Mouse (Mus musculus) liver, embryonic 12.5 days (tissue): ENCODE results near the gene Ttc12. TPM values are rescaled to one million over a fixed set of nuclear protein-coding genes. Genes with fewer than 3 reads are reported as not detected.

Experiments used
- ATAC-seq: fragments of 200-750 bp; cut with Nextera tagmentation; 2 replicates; pipeline ENCODE4 v1.8.0; 2017; ENCODE audit warnings: moderate number of reproducible peaks, mild to moderate bottlenecking, moderate library complexity
- H3K27ac ChIP-seq: fragments of 300-500 bp; sonication (generic); 2 replicates; pipeline ENCODE4 v1.5.1; 2016; ENCODE audit warnings: mild to moderate bottlenecking
- H3K27me3 ChIP-seq: fragments of 300-500 bp; sonication (generic); replicated peaks from 2 replicates; pipeline ENCODE4 v1.6.1; 2016; ENCODE audit warnings: mild to moderate bottlenecking, moderate library complexity
- H3K36me3 ChIP-seq: fragments of 300-500 bp; sonication (generic); 2 replicates; pipeline ENCODE4 v1.6.1; 2016; ENCODE audit warnings: mild to moderate bottlenecking, moderate library complexity
- H3K4me1 ChIP-seq: fragments of 300-500 bp; sonication (generic); 2 replicates; pipeline ENCODE4 v1.6.1; 2016
- H3K4me2 ChIP-seq: fragments of 300-500 bp; sonication (generic); 2 replicates; pipeline ENCODE4 v1.6.1; 2016; ENCODE audit warnings: mild to moderate bottlenecking, moderate library complexity
- H3K4me3 ChIP-seq: fragments of 300-500 bp; sonication (generic); 2 replicates; pipeline ENCODE4 v1.5.1; 2016; ENCODE audit warnings: mild to moderate bottlenecking, moderate library complexity
- H3K9ac ChIP-seq: fragments of 300-500 bp; sonication (generic); 2 replicates; pipeline ENCODE4 v1.6.1; 2016; ENCODE audit warnings: mild to moderate bottlenecking, moderate library complexity
- H3K9me3 ChIP-seq: fragments of 300-500 bp; sonication (generic); replicated peaks from 2 replicates; pipeline ENCODE4 v1.6.1; 2016; ENCODE audit warnings: mild to moderate bottlenecking, moderate library complexity
- WGBS: fragments of 180-500 bp; shearing (Covaris S2); methylation state at CpG from one replicate; pipeline ENCODE4 v1.1.7; 2016; ENCODE audit not compliant: insufficient replicate concordance; 5-methylcytosine and 5-hydroxymethylcytosine counted together
- polyA plus RNA-seq: library from polyadenylated mRNA; unstranded; fragments of >200 nt; fragmentation: Nextera tagmentation; extraction: Ambion mirVana; gene quantifications from 2 replicates; pipeline ENCODE4 v1.2.1, GENCODE M21; 2016

Gene Ttc12
- polyA plus RNA-seq, 1 experiment from 2014 or later = 0.23 TPM

DNA sequence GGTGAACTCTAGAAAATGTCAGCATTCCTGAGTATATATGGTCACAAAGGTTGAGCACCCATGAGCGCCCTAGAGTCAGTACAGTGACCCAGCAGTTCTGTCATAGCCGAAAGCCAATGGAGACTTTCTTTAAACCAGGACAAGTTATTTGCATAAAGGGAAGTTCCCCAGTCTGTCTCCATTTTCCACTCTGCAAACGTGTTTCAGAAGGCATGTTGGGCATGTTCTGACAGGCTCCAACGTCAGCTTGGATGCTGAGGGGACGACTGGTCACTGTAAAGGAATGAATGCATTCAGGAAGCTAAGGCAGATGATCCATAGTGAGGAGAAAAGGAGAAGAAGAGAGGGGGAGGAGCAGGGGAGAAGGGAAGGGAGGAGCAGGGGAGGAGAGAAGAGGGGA is 58.5 kb downstream of the Ttc12 start:
- H3K27me3 ChIP-seq = no peaks in the 10 kb centered on the region
- WGBS = 42% methylated on average over 5 of the region's 5 CpGs
- no peak overlapping the region for H3K9ac ChIP-seq
- H3K9me3 ChIP-seq = no peaks in the 10 kb centered on the region
- no peak overlapping the region for H3K27ac ChIP-seq
- H3K4me1 ChIP-seq = no peaks in the 10 kb centered on the region
- no peaks in the 10 kb centered on the region for H3K36me3 ChIP-seq
- no peak overlapping the region for H3K4me3 ChIP-seq
- no peak for ATAC-seq
- H3K4me2 ChIP-seq = no peak overlapping the region

GRCm38 (mm10) chr9:49426921-49427320 is 59.1 kb downstream of the Ttc12 start, which contains the start of gene Ankk1:
Gene Ankk1, minus strand, starts transcription at chr9:49427021.
- Histone ChIP-seq H3K9ac (no peak within 1 kb of the TSS), H3K4me1 (no peaks in the 10 kb centered on the region), H3K36me3 (no peaks in the 10 kb centered on the region), H3K27me3 (no peaks in the 10 kb centered on the region), H3K4me3 (no peak within 1 kb of the TSS), H3K27ac (no peak within 1 kb of the TSS), H3K9me3 (no peaks in the 10 kb centered on the region), H3K4me2 (no peak within 1 kb of the TSS)
- ATAC-seq = no peak
- 51% methylated on average over 7 of the region's 7 CpGs for WGBS

GRCm38 (mm10) chr9:49425585-49425984 is 60.4 kb downstream of the Ttc12 start:
- 57% methylated on average over 1 of the region's 1 CpGs for WGBS
- no peaks in the 10 kb centered on the region for H3K27me3 ChIP-seq
- no peaks in the 10 kb centered on the region for H3K4me1 ChIP-seq
- H3K4me3 ChIP-seq = no peak overlapping the region
- no peaks in the 10 kb centered on the region for H3K36me3 ChIP-seq
- H3K9me3 ChIP-seq = no peaks in the 10 kb centered on the region
- H3K4me2 ChIP-seq = no peak overlapping the region
- H3K27ac ChIP-seq = no peak overlapping the region
- no peak for ATAC-seq
- no peak overlapping the region for H3K9ac ChIP-seq

- ATAC-seq = no peak
- Histone ChIP-seq H3K4me1 (no peaks in the 10 kb centered on the region), H3K4me2 (no peak overlapping the region), H3K9ac (no peak overlapping the region), H3K27ac (no peak overlapping the region), H3K4me3 (no peak overlapping the region), H3K36me3 (no peaks in the 10 kb centered on the region), H3K27me3 (no peaks in the 10 kb centered on the region), H3K9me3 (no peaks in the 10 kb centered on the region)
- WGBS = 72% methylated on average over 5 of the region's 5 CpGs
These were observed 62.2 kb downstream of the Ttc12 start for GRCm38 (mm10) chr9:49423866-49424265.

GRCm38 (mm10) chr9:49410621-49411020 is 75.4 kb downstream of the Ttc12 start:
- Histone ChIP-seq H3K4me3 (no peak overlapping the region), H3K27me3 (no peaks in the 10 kb centered on the region), H3K36me3 (no peaks in the 10 kb centered on the region), H3K9me3 (no peaks in the 10 kb centered on the region), H3K27ac (no peak overlapping the region), H3K9ac (no peak overlapping the region), H3K4me2 (no peak overlapping the region), H3K4me1 (no peaks in the 10 kb centered on the region)
- ATAC-seq = no peak
- whole genome bisulfite sequencing = 64% methylated on average over 5 of the region's 5 CpGs

GRCm38 (mm10) chr9:49407028-49407427 is 79.0 kb downstream of the Ttc12 start:
- WGBS = 64% methylated on average over 5 of the region's 5 CpGs
- Histone ChIP-seq H3K36me3 (no peaks in the 10 kb centered on the region), H3K27ac (no peak overlapping the region), H3K27me3 (no peaks in the 10 kb centered on the region), H3K4me3 (no peak overlapping the region), H3K4me2 (no peak overlapping the region), H3K4me1 (no peaks in the 10 kb centered on the region), H3K9me3 (no peaks in the 10 kb centered on the region), H3K9ac (no peak overlapping the region)
- no peak for ATAC-seq

- Histone ChIP-seq H3K9ac (no peak overlapping the region), H3K27me3 (no peaks in the 10 kb centered on the region), H3K9me3 (no peaks in the 10 kb centered on the region), H3K4me2 (no peak overlapping the region), H3K36me3 (no peaks in the 10 kb centered on the region), H3K27ac (no peak overlapping the region), H3K4me1 (no peaks in the 10 kb centered on the region), H3K4me3 (no peak overlapping the region)
- WGBS = 39% methylated on average over 2 of the region's 2 CpGs
- no peak for ATAC-seq
These were observed 82.3 kb downstream of the Ttc12 start for GRCm38 (mm10) chr9:49403711-49404110.

DNA sequence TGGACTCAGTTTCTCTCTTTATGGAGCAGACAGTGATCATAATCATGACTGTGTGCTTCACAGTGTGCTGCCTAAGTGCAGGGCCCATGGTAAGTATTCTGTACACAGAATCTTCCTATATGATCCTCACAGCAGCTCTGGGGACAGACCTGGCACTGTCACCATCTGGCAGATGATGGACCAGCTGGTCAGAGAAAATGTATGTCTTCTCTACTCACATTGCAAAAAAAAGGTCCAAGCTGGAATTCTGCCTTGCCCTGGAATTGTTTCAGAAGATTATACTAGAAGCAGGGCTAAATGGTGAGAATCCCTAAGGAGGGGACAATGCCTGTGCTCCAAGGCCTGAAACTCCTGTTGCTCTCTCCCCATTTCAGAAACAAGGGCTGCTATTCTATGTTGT is 90.0 kb downstream of the Ttc12 start:
- Histone ChIP-seq H3K4me1 (no peaks in the 10 kb centered on the region), H3K36me3 (no peaks in the 10 kb centered on the region), H3K4me2 (no peak overlapping the region), H3K9ac (no peak overlapping the region), H3K27me3 (no peaks in the 10 kb centered on the region), H3K9me3 (no peaks in the 10 kb centered on the region), H3K27ac (no peak overlapping the region), H3K4me3 (no peak overlapping the region)
- no peak for ATAC-seq

- 33% methylated on average over 2 of the region's 2 CpGs for WGBS
- Histone ChIP-seq H3K27ac (no peak overlapping the region), H3K4me1 (no peaks in the 10 kb centered on the region), H3K9ac (no peak overlapping the region), H3K27me3 (no peaks in the 10 kb centered on the region), H3K4me3 (no peak overlapping the region), H3K9me3 (no peaks in the 10 kb centered on the region), H3K4me2 (no peak overlapping the region), H3K36me3 (no peaks in the 10 kb centered on the region)
- ATAC-seq = no peak
These were observed 93.8 kb downstream of the Ttc12 start for GRCm38 (mm10) chr9:49392242-49392641.

Other genes starting within 250 kb of the Ttc12 start
- not detected in 2 replicates for gene Gm4894, start 235.7 kb downstream of the Ttc12 start, polyA plus RNA-seq
- not detected in 2 replicates for gene Drd2, start 145.6 kb downstream of the Ttc12 start, polyA plus RNA-seq
- gene Ankk1, start 59.2 kb downstream of the Ttc12 start, polyA plus RNA-seq = not detected in 2 replicates